ENCODE assay signal across 9 mouse cellular contexts in the genomic region with DNA sequence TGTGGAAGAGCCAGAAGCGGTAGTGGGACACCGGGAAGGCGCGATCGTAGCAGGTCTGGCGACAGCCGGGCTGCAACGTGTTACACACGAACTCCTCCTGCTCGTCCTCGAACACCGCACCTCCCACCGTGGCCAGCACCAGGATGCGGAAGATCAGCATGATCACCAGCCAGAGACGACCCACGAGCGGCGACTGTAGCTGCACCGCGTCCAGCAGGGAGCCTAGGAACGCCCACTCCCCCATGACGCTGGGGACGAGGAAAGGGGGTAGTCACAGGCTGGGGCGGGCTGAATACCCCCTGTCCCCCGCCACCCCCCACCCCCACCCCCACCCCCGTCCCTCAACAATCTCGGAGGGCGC. TPM values are rescaled to one million over a fixed set of nuclear protein-coding genes. Genes with fewer than 3 reads are reported as not detected.
DNase-seq lines count a peak whose midpoint lies in the region; ATAC-seq and TF ChIP-seq lines count a peak whose summit lies in the region.
"Had no signal": no experiment of that assay in that cellular context is flagged by ENCODE, and none has a peak within 500 bp of the region (broad histone marks: within the 10 kb centered on the region; RNA-seq: fewer than 3 reads in every experiment).

A gene (minus strand): TSS at position 244 of the 361 bp plus-strand sequence.

- TF ChIP-seq CTCF in Patski (IDR thresholded peaks at IDR 0.05) = no peak

- DNase-seq in heart, postnatal 14 days = no peak
- no peak for DNase-seq in Patski (ENCODE audit: low read depth, low spot score)
- DNase-seq in embryo, embryonic 10.5 days (ENCODE audit: low spot score) = no peak
- DNase-seq in spleen, postnatal 14 days (ENCODE audit: low spot score in 2 of 2) = no peak
- DNase-seq in yolk sac, embryonic 10.5 days (ENCODE audit: low spot score) = no peak

- no peaks in the 10 kb centered on the region; the same call in 1 of the 2 replicates for H3K27me3 ChIP-seq in heart, embryonic 16.5 days (ENCODE audit: control insufficient read depth, insufficient read depth, low read length)
- no peaks in the 10 kb centered on the region for H3K27me3 ChIP-seq in Patski
- peaks cover 26% of the 10 kb centered on the region for H3K27me3 ChIP-seq in hindbrain, embryonic 12.5 days
- peaks cover 56% of the 10 kb centered on the region for H3K27me3 ChIP-seq in midbrain, embryonic 12.5 days

- 0 out of 2 replicates have a peak, but pooled peaks have one; percentile 8 for ATAC-seq in heart, embryonic 16.5 days (replicated peaks; ENCODE audit: extremely low read depth, insufficient read depth, low FRiP score)
- peak; percentile 5 for ATAC-seq in Patski
- peak; percentile 32; the same call in 1 of the 2 replicates for ATAC-seq in hindbrain, embryonic 12.5 days (ENCODE audit: low FRiP score)
- ATAC-seq in midbrain, embryonic 12.5 days (ENCODE audit: low FRiP score, low read depth) = no peak; the same call in none of the 2 replicates

- no peaks in the 10 kb centered on the region for H3K9me3 ChIP-seq in heart, embryonic 16.5 days (replicated peaks; ENCODE audit: control insufficient read depth, low read length)
- H3K9me3 ChIP-seq in hindbrain, embryonic 12.5 days (replicated peaks) = no peaks in the 10 kb centered on the region
- H3K9me3 ChIP-seq in midbrain, embryonic 12.5 days = no peaks in the 10 kb centered on the region

- H3K4me2 ChIP-seq in heart, embryonic 16.5 days (ENCODE audit: low read depth, low read length) = peak within 1 kb of the TSS; percentile 99
- peak within 1 kb of the TSS; percentile 91 for H3K4me2 ChIP-seq in hindbrain, embryonic 12.5 days (replicated peaks)
- peak within 1 kb of the TSS; percentile 85 for H3K4me2 ChIP-seq in midbrain, embryonic 12.5 days (replicated peaks)

- no peaks in the 10 kb centered on the region for H3K36me3 ChIP-seq in heart, embryonic 16.5 days (ENCODE audit: control insufficient read depth, insufficient read depth)
- H3K36me3 ChIP-seq in hindbrain, embryonic 12.5 days = no peaks in the 10 kb centered on the region
- no peaks in the 10 kb centered on the region for H3K36me3 ChIP-seq in midbrain, embryonic 12.5 days

- 3% methylated on average over 27 of the region's 28 CpGs for WGBS in heart, embryonic 16.5 days
- WGBS in hindbrain, embryonic 12.5 days = 2% methylated on average over 28 of the region's 28 CpGs
- 3% methylated on average over 20 of the region's 28 CpGs for WGBS in midbrain, embryonic 12.5 days

- in situ Hi-C loops in Patski (cut with MboI; ENCODE audit: low pct_unique_long_range_greater_than_20kb) = no loop called here

- POLR2A ChIA-PET in Patski (lab: Charles Lee) = interaction anchor here (0.8 to 1.4 kb wide), 3 partner anchors 18 to 140 kb away, joined by 3 to 10 read pairs (median 4); no protein-coding TSS in a partner anchor

- peak within 1 kb of the TSS; percentile 69 for H3K4me3 ChIP-seq in heart, embryonic 16.5 days (ENCODE audit: low read length)
- H3K4me3 ChIP-seq in hindbrain, embryonic 12.5 days = peak within 1 kb of the TSS; percentile 61
- H3K4me3 ChIP-seq in midbrain, embryonic 12.5 days = peak within 1 kb of the TSS; percentile 58

- H3K9ac ChIP-seq in heart, embryonic 16.5 days (ENCODE audit: low read length) = peak within 1 kb of the TSS; percentile 81
- H3K9ac ChIP-seq in hindbrain, embryonic 12.5 days = peak within 1 kb of the TSS; percentile 82
- peak within 1 kb of the TSS; percentile 69 for H3K9ac ChIP-seq in midbrain, embryonic 12.5 days (replicated peaks)

- CTCF ChIA-PET in Patski (lab: Charles Lee) = no interaction called here

- peak within 1 kb of the TSS; percentile 49; the same call in 1 of the 2 replicates for H3K27ac ChIP-seq in heart, embryonic 16.5 days (ENCODE audit: low read length)
- peak within 1 kb of the TSS; percentile 92 for H3K27ac ChIP-seq in hindbrain, embryonic 12.5 days
- H3K27ac ChIP-seq in midbrain, embryonic 12.5 days (replicated peaks) = peak within 1 kb of the TSS; percentile 81

- H3K4me1 ChIP-seq in heart, embryonic 16.5 days (ENCODE audit: control insufficient read depth, insufficient read depth, low read length) = peaks cover 27% of the 10 kb centered on the region
- peaks cover 19% of the 10 kb centered on the region for H3K4me1 ChIP-seq in hindbrain, embryonic 12.5 days
- H3K4me1 ChIP-seq in midbrain, embryonic 12.5 days = peaks cover 18% of the 10 kb centered on the region

- intact Hi-C loops in heart, postnatal 14 days (cut with DNase I) = loop anchor here (5.0 kb wide), 1 partner anchor 145 kb away; no protein-coding TSS in a partner anchor

RNA-seq across cellular contexts. Expression of the gene that starts here (rescaled TPM):
- 4.1 and 4.5 TPM in 2 replicates for polyA plus RNA-seq in heart, embryonic 16.5 days (2015; fragmentation: Nextera tagmentation; extraction: Ambion mirVana)
- 1 to 10 TPM; 1.5 to 2.0 TPM for total RNA-seq in heart, postnatal 14 days (2021)
- polyA plus RNA-seq in Patski (2021) = 0.19 TPM
- 0.88 and 1.1 TPM in 2 replicates for polyA plus RNA-seq in hindbrain, embryonic 12.5 days (2016; fragmentation: Nextera tagmentation; extraction: Ambion mirVana)
- polyA plus RNA-seq in midbrain, embryonic 12.5 days (2016; fragmentation: Nextera tagmentation; extraction: Ambion mirVana) = 0.67 and 0.80 TPM in 2 replicates
- total RNA-seq: gastrocnemius, adult 8-10 months had no signal

Comparison
In these comparisons a context has a peak if more than half of its experiments do, and no peak if none do; other contexts are left out.
1. Peak in ATAC-seq in Patski; RNA of the gene not detected or under 1 TPM.